In the genomic region with DNA sequence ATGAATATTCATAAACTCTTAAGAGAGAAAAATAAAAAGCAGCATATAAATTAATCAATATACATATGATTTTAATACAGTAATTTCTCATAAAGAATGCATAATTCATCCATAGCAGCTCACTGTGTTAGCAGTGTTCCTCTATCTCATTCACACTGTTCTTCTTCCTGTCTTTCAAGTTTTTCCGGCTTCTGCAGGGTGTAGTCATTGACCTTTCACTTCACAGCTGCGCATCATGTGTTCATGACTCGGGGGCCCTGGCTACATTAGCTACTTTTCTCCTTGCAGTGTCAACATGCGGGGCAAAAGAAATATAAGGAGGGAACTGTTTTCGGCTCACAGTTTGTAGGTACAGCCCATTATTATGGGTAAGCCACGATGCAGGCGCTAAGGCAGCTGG, we compare ENCODE assay signal across 23 mouse cellular contexts. TPM values are rescaled to one million over a fixed set of nuclear protein-coding genes. Genes with fewer than 3 reads are reported as not detected.
DNase-seq lines count a peak whose midpoint lies in the region; ATAC-seq and TF ChIP-seq lines count a peak whose summit lies in the region.
"Had no signal": no experiment of that assay in that cellular context is flagged by ENCODE, and none has a peak within 500 bp of the region (broad histone marks: within the 10 kb centered on the region; RNA-seq: fewer than 3 reads in every experiment).

No protein-coding gene starts in this region.

- peaks cover 2% of the 10 kb centered on the region; the same call in 1 of the 2 replicates for H3K4me1 ChIP-seq in testis, adult 2 months (ENCODE audit: control insufficient read depth, insufficient read depth, low read length)
- no peaks in the 10 kb centered on the region for H3K4me1 ChIP-seq in embryonic facial prominence, embryonic 14.5 days (ENCODE audit: control insufficient read depth, insufficient read depth, low read length)
- no peaks in the 10 kb centered on the region for H3K4me1 ChIP-seq in intestine, embryonic 16.5 days (ENCODE audit: control insufficient read depth, insufficient read depth, low read length)
- 0 out of 2 replicates have a peak, but pooled peaks cover 2% of the 10 kb centered on the region for H3K4me1 ChIP-seq in stomach, embryonic 16.5 days (ENCODE audit: control insufficient read depth, insufficient read depth, low read length)
- H3K4me1 ChIP-seq: embryonic facial prominence, embryonic 15.5 days had no signal

- no peak for ATAC-seq in embryonic facial prominence, embryonic 14.5 days (ENCODE audit: low read depth)
- ATAC-seq in intestine, embryonic 16.5 days = peak; percentile 90
- peak; percentile 64; the same call in 1 of the 2 replicates for ATAC-seq in stomach, embryonic 16.5 days (ENCODE audit: insufficient read depth, low FRiP score)
- ATAC-seq: hindbrain, postnatal 0 days had no signal

- no peaks in the 10 kb centered on the region for H3K36me3 ChIP-seq in testis, adult 2 months (ENCODE audit: control insufficient read depth, insufficient read depth, low read length)
- no peaks in the 10 kb centered on the region for H3K36me3 ChIP-seq in embryonic facial prominence, embryonic 14.5 days (ENCODE audit: control insufficient read depth, insufficient read depth, low read length)
- no peaks in the 10 kb centered on the region for H3K36me3 ChIP-seq in intestine, embryonic 16.5 days (ENCODE audit: control insufficient read depth, insufficient read depth, low read length)
- no peaks in the 10 kb centered on the region for H3K36me3 ChIP-seq in stomach, embryonic 16.5 days (ENCODE audit: control insufficient read depth, insufficient read depth, low read length)
- H3K36me3 ChIP-seq: embryonic facial prominence, embryonic 15.5 days; heart, embryonic 15.5 days had no signal

- TF ChIP-seq POLR2A in testis, adult 2 months (IDR thresholded peaks at IDR 0.05; ENCODE audit: control insufficient read depth, low read depth, low read length) = no peak

- no peak overlapping the region for H3K4me2 ChIP-seq in embryonic facial prominence, embryonic 14.5 days (ENCODE audit: low read depth, low read length)
- H3K4me2 ChIP-seq in intestine, embryonic 16.5 days (ENCODE audit: low read depth, low read length) = peak overlapping the region; percentile 27; the same call in 1 of the 2 replicates
- no peak overlapping the region for H3K4me2 ChIP-seq in stomach, embryonic 16.5 days (ENCODE audit: low read depth, low read length)
- H3K4me2 ChIP-seq: embryonic facial prominence, embryonic 15.5 days; heart, embryonic 15.5 days; liver, embryonic 11.5 days; midbrain, embryonic 11.5 days had no signal

- peak overlapping the region; percentile 16; the same call in 1 of the 2 replicates for H3K4me3 ChIP-seq in testis, adult 2 months (ENCODE audit: control insufficient read depth, low read depth, low read length)
- no peak overlapping the region for H3K4me3 ChIP-seq in embryonic facial prominence, embryonic 14.5 days (ENCODE audit: low read depth, low read length)
- H3K4me3 ChIP-seq in intestine, embryonic 16.5 days (ENCODE audit: low read length) = no peak overlapping the region
- H3K4me3 ChIP-seq in stomach, embryonic 16.5 days (replicated peaks; ENCODE audit: low read length) = no peak overlapping the region
- H3K4me3 ChIP-seq: embryonic facial prominence, embryonic 15.5 days; heart, embryonic 15.5 days had no signal

- H3K9me3 ChIP-seq in embryonic facial prominence, embryonic 14.5 days (ENCODE audit: control insufficient read depth, low read length) = no peaks in the 10 kb centered on the region
- H3K9me3 ChIP-seq in intestine, embryonic 16.5 days (ENCODE audit: control insufficient read depth, low read length) = no peaks in the 10 kb centered on the region
- peaks cover 4% of the 10 kb centered on the region; the same call in 1 of the 2 replicates for H3K9me3 ChIP-seq in stomach, embryonic 16.5 days (replicated peaks; ENCODE audit: control insufficient read depth, low read length)
- H3K9me3 ChIP-seq: embryonic facial prominence, embryonic 15.5 days; heart, embryonic 15.5 days had no signal

- H3K27ac ChIP-seq in testis, adult 2 months (ENCODE audit: control insufficient read depth, insufficient read depth, low read depth, low read length) = no peak overlapping the region
- H3K27ac ChIP-seq in embryonic facial prominence, embryonic 14.5 days (replicated peaks; ENCODE audit: low read depth, low read length) = no peak overlapping the region
- H3K27ac ChIP-seq in intestine, embryonic 16.5 days (ENCODE audit: low read length) = peak overlapping the region; percentile 62
- H3K27ac ChIP-seq in stomach, embryonic 16.5 days (ENCODE audit: low read length) = peak overlapping the region; percentile 12
- H3K27ac ChIP-seq: embryonic facial prominence, embryonic 15.5 days; heart, embryonic 15.5 days; hindbrain, postnatal 0 days; macrophage had no signal

- DNase-seq in testis, postnatal 14 days (ENCODE audit: low spot score) = no peak
- DNase-seq in embryonic facial prominence, embryonic 14.5 days (ENCODE audit: low spot score) = peak; percentile 50
- no peak for DNase-seq in spleen, postnatal 14 days (ENCODE audit: low spot score in 2 of 2)
- no peak for DNase-seq in ovary, postnatal 10 days (ENCODE audit: low spot score)
- no peak for DNase-seq in yolk sac, embryonic 10.5 days (ENCODE audit: low spot score)
- DNase-seq: adrenal gland, postnatal 36 days; cerebellum, adult 18-20 months; cerebellum, postnatal 25 days; gastrocnemius, postnatal 14 days; kidney, adult 8-10 months; kidney, postnatal 25 days; left cerebral cortex, postnatal 4 days; right cerebral cortex, adult 18-20 months; thymus, postnatal 25 days had no signal

- no peak for TF ChIP-seq CTCF in testis, adult 2 months (IDR thresholded peaks at IDR 0.05; ENCODE audit: control insufficient read depth, insufficient read depth, insufficient replicate concordance, low read depth, low read length)

- no peaks in the 10 kb centered on the region for H3K27me3 ChIP-seq in testis, adult 2 months (ENCODE audit: control insufficient read depth, insufficient read depth, low read length)
- no peaks in the 10 kb centered on the region for H3K27me3 ChIP-seq in embryonic facial prominence, embryonic 14.5 days (replicated peaks; ENCODE audit: control insufficient read depth, insufficient read depth, low read length)
- H3K27me3 ChIP-seq in intestine, embryonic 16.5 days (replicated peaks; ENCODE audit: control insufficient read depth, insufficient read depth, low read length) = no peaks in the 10 kb centered on the region
- H3K27me3 ChIP-seq in stomach, embryonic 16.5 days (ENCODE audit: control insufficient read depth, insufficient read depth, low read length) = no peaks in the 10 kb centered on the region
- H3K27me3 ChIP-seq: embryonic facial prominence, embryonic 15.5 days; heart, embryonic 15.5 days had no signal

- 51% methylated on average over 7 of the region's 7 CpGs for WGBS in embryonic facial prominence, embryonic 14.5 days
- 47% methylated on average over 7 of the region's 7 CpGs for WGBS in intestine, embryonic 16.5 days
- 46% methylated on average over 7 of the region's 7 CpGs for WGBS in stomach, embryonic 16.5 days

- no peak overlapping the region for H3K9ac ChIP-seq in embryonic facial prominence, embryonic 14.5 days (ENCODE audit: low read depth, low read length)
- no peak overlapping the region for H3K9ac ChIP-seq in intestine, embryonic 16.5 days (ENCODE audit: low read depth, low read length)
- H3K9ac ChIP-seq in stomach, embryonic 16.5 days (ENCODE audit: low read length) = no peak overlapping the region
- H3K9ac ChIP-seq: embryonic facial prominence, embryonic 15.5 days; heart, embryonic 15.5 days had no signal

RNA-seq across cellular contexts. Expression of gene Pgap1, which starts 54.4 kb away (rescaled TPM):
- polyA plus RNA-seq in testis, adult 2 months (2012; rRNA removed) = 1.4 and 1.5 TPM in 2 replicates
- polyA plus RNA-seq in embryonic facial prominence, embryonic 14.5 days (2014; fragmentation: Nextera tagmentation; extraction: Ambion mirVana) = 6.0 and 6.7 TPM in 2 replicates
- polyA plus RNA-seq in intestine, embryonic 16.5 days (2015; fragmentation: Nextera tagmentation; extraction: Ambion mirVana) = 7.5 and 8.3 TPM in 2 replicates
- 12.2 and 13.2 TPM in 2 replicates for polyA plus RNA-seq in stomach, embryonic 16.5 days (2015; fragmentation: Nextera tagmentation; extraction: Ambion mirVana)

Comparison
In these comparisons a context has a peak if more than half of its experiments do, and no peak if none do; other contexts are left out.
1. H3K27ac ChIP-seq: peak in intestine, embryonic 16.5 days (single experiment) and stomach, embryonic 16.5 days (single experiment); none in testis, adult 2 months (single experiment) and embryonic facial prominence, embryonic 14.5 days (single experiment).